Mouse (Mus musculus) megakaryocyte, adult 5-6 weeks (primary cell): ENCODE data around the gene Fyco1. TPM values are rescaled to one million over a fixed set of nuclear protein-coding genes. Genes with fewer than 3 reads are reported as not detected.
"Not testable (repeated sequence)": the region's sequence is repeated elsewhere in the genome, so short reads cannot be mapped to it uniquely, and the experiment has no call there.

ENCODE experiments used
- ATAC-seq: 2 replicates; pipeline ENCODE4 v1.8.0; 2016; ENCODE audit warnings: mild to moderate bottlenecking, inconsistent platforms; ENCODE audit not compliant: poor library complexity, severe bottlenecking
- total RNA-seq, 2 experiments: library from RNA; stranded (forward) in 1 of 2; stranded (reverse) in 1 of 2; fragments of 153-499, 151-499 nt in 1 of 2; fragments of 221-1000, 200-1000 nt in 1 of 2; gene quantifications; 2 replicates each; pipeline versions ENCODE4 v1.2.3 to v1.2.4; 2015 to 2017

Gene Fyco1
- total RNA-seq, 2 experiments from 2014 or later, result 18.2 to 24.4 TPM

DNA sequence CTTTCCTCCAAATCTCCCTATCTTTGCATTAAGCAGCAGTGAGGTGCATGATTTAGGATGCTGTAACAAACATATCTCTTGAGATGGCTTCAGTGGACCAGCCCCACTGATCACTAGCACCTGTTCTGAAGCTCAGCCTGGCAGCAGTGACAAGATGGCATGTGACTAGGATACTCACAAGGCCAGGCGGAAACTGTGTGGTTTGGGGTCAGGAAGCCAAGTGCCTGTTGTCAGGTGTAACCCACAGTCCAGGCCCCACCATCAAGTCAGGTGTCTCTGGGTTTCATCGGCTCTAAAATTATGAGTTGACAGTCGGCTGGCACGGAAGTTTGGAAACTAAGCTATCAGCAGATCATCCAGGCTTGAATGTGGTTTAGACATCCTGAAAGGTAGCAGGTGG is 97.4 kb downstream of the Fyco1 start:
- peak; percentile 77 for ATAC-seq

DNA sequence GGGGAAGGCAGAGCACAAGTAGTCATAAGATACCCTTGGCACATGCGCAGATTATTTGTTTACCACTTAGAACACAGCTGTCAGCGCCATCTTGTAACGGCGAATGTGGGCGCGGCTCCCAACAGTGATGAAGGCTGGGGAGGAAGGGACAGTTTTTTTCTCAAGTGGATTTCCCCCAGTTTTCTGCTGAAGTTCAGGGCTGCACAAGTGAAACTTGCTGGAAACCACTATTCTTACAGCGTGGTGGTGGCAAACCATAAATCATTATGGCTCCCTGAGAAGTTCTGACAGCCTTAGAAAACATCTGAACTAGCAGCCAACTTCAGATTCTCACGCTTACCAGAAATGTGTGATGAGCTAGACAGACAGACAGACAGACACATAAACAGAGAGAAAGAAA is 102.0 kb downstream of the Fyco1 start:
- ATAC-seq, result not testable (repeated sequence)

DNA sequence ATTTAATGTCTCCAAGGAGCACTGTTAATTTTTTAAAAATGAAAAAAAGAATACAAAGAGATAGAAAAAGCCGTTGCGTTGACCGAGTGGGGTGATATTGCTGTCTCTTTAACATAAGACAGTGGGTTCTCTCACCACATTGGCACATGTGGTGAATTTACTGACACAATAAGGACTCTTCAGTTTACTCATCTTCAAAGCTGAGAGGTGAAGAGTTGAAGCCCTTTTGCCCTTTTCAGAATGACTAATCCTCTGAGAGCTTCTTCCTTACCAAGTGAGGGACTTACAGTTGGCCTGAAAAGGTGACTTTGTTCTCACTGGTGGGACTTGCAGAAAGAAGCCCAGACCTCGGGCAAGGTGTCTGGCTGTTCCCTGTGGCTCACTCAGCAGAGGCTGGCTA is 110.9 kb downstream of the Fyco1 start:
- ATAC-seq, result no peak

Other genes starting within 250 kb of the Fyco1 start
- not detected in 2 replicates for gene Slc6a20b, start 219.3 kb downstream of the Fyco1 start, total RNA-seq (2015)
- 0.12 and 0.22 TPM in 2 replicates for gene Slc6a20b, start 219.3 kb downstream of the Fyco1 start, total RNA-seq (2017)
- gene Ccr9, start 173.5 kb downstream of the Fyco1 start, total RNA-seq (2015), result 0.78 and 1.4 TPM in 2 replicates
- gene Ccr9, start 173.5 kb downstream of the Fyco1 start, total RNA-seq (2017), result 1.1 and 1.4 TPM in 2 replicates
- gene Slc6a20a, start 173.0 kb downstream of the Fyco1 start, total RNA-seq (2015), result 0.42 and 1.3 TPM in 2 replicates
- 0.11 and 0.85 TPM in 2 replicates for gene Slc6a20a, start 173.0 kb downstream of the Fyco1 start, total RNA-seq (2017)
- gene Lztfl1, start 134.2 kb downstream of the Fyco1 start, total RNA-seq (2015), result 23.5 and 31.5 TPM in 2 replicates
- 25.5 and 26.1 TPM in 2 replicates for gene Lztfl1, start 134.2 kb downstream of the Fyco1 start, total RNA-seq (2017)
- gene Cxcr6, start 45.4 kb downstream of the Fyco1 start, total RNA-seq (2015), result 1.4 and 3.7 TPM in 2 replicates
- 0.89 and 2.7 TPM in 2 replicates for gene Cxcr6, start 45.4 kb downstream of the Fyco1 start, total RNA-seq (2017)
- 0.16 TPM in 1 of 2 replicates, not detected in the other for gene Xcr1, start 10.1 kb upstream of the Fyco1 start, total RNA-seq (2015)
- gene Xcr1, start 10.1 kb upstream of the Fyco1 start, total RNA-seq (2017), result 0.18 and 0.33 TPM in 2 replicates
- gene Ccr1, start 116.8 kb upstream of the Fyco1 start, total RNA-seq (2015), result 119 and 127 TPM in 2 replicates
- gene Ccr1, start 116.8 kb upstream of the Fyco1 start, total RNA-seq (2017), result 94.4 and 94.8 TPM in 2 replicates
- gene Ccr1l1, start 126.5 kb upstream of the Fyco1 start, total RNA-seq (2015), result 0.23 and 1.0 TPM in 2 replicates
- gene Ccr1l1, start 126.5 kb upstream of the Fyco1 start, total RNA-seq (2017), result 0.33 TPM in 1 of 2 replicates, not detected in the other
- 15.1 and 20.7 TPM in 2 replicates for gene Ccr3, start 170.1 kb upstream of the Fyco1 start, total RNA-seq (2015)
- gene Ccr3, start 170.1 kb upstream of the Fyco1 start, total RNA-seq (2017), result 22.2 and 28.5 TPM in 2 replicates